Mouse (Mus musculus) left cerebral cortex, adult 9 months (tissue): Measurements from ENCODE around the gene Gm3646.

Source experiments
- DNase-seq, 2 experiments: peaks; one replicate each; pipeline ENCODE4 v3.0.0; 2022; ENCODE audit warnings: low spot score in 2 of 2

The Gm3646 gene

GRCm38 (mm10) chr1:39805243-39805979 lies at the start of gene Gm3646:
Gene Gm3646 (minus strand): TSS chr1:39805332.
- no peak for DNase-seq

- DNase-seq, result no peak
Observed at GRCm38 (mm10) chr1:39847066-39847465, 41.9 kb upstream of the Gm3646 start.

GRCm38 (mm10) chr1:39846031-39846550 lies 41.0 kb upstream of the Gm3646 start:
- DNase-seq, result no peak

- DNase-seq, result no peak
Observed at GRCm38 (mm10) chr1:39843328-39843727, 38.2 kb upstream of the Gm3646 start.

GRCm38 (mm10) chr1:39842218-39843007 lies 37.3 kb upstream of the Gm3646 start:
- DNase-seq, result no peak

GRCm38 (mm10) chr1:39840856-39841255 lies 35.7 kb upstream of the Gm3646 start:
- DNase-seq, result no peak

- DNase-seq, result no peak
Observed at GRCm38 (mm10) chr1:39839838-39840237, 34.7 kb upstream of the Gm3646 start.

- no peak for DNase-seq
Observed at GRCm38 (mm10) chr1:39839217-39839616, 34.1 kb upstream of the Gm3646 start.

GRCm38 (mm10) chr1:39838487-39839169 lies 33.5 kb upstream of the Gm3646 start:
- peak; percentile 5 to 7 for DNase-seq

GRCm38 (mm10) chr1:39831594-39832039 lies 26.5 kb upstream of the Gm3646 start:
- DNase-seq, result no peak

- DNase-seq, result no peak
Observed at GRCm38 (mm10) chr1:39830786-39831593, 25.9 kb upstream of the Gm3646 start.

- DNase-seq, result no peak
Observed at GRCm38 (mm10) chr1:39824902-39825301, 19.8 kb upstream of the Gm3646 start.

- DNase-seq, result no peak
Observed at GRCm38 (mm10) chr1:39824240-39824639, 19.1 kb upstream of the Gm3646 start.

- no peak for DNase-seq
Observed at GRCm38 (mm10) chr1:39819596-39819995, 14.5 kb upstream of the Gm3646 start.

- DNase-seq, result no peak
Observed at GRCm38 (mm10) chr1:39815766-39816165, 10.6 kb upstream of the Gm3646 start.

- no peak for DNase-seq
Observed at GRCm38 (mm10) chr1:39813067-39813466, 7.9 kb upstream of the Gm3646 start.

GRCm38 (mm10) chr1:39804789-39805188 lies 343 bp downstream of the Gm3646 start:
- DNase-seq, result no peak

- no peak for DNase-seq
Observed at GRCm38 (mm10) chr1:39802946-39803345, 2.2 kb downstream of the Gm3646 start.

GRCm38 (mm10) chr1:39797496-39797895 lies 7.6 kb downstream of the Gm3646 start:
- no peak for DNase-seq

GRCm38 (mm10) chr1:39796765-39797164 lies 8.4 kb downstream of the Gm3646 start:
- no peak for DNase-seq

- no peak for DNase-seq
Observed at GRCm38 (mm10) chr1:39784632-39785031, 20.5 kb downstream of the Gm3646 start.
